Mouse (Mus musculus) T-helper 2 cell (primary cell): ENCODE results near the gene Wbp1l.

Source experiments
- in situ Hi-C: fragments of 300-600 bp; cut with MboI, MseI; formaldehyde crosslinking; loops from one replicate; pipeline ENCODE4 v1.15.1; 2025; ENCODE audit warnings: high pct_unique_total_duplicates

The Wbp1l gene

DNA sequence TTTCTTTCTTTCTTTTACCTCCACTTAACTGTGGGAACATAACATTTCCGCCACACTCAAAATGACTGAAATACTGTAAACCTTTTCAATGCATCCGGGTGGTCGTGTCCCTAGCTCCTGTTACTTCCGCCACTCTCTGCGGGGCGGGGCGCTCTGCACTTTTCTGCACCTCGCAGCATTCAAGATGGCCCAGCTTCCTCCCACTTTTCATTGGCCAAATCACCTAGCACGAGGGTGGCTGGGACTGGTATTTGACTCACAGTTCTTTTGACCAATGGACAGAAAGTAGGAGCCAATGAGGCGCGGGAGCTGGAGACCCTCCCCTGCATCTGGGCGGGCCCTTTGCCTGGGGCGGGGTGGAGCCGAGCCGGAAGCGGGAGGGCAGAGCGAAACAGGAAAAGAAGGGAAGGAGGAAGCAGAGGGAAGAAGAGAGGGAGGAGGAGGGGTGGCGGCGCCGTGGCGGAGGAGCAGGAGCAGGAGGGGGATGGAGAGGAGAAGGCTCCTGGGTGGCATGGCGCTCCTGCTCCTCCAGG, at the start of gene Wbp1l:
Gene Wbp1l (plus strand): TSS at position 365 of the 533 bp plus-strand sequence.
- in situ Hi-C loops, result no loop called here

DNA sequence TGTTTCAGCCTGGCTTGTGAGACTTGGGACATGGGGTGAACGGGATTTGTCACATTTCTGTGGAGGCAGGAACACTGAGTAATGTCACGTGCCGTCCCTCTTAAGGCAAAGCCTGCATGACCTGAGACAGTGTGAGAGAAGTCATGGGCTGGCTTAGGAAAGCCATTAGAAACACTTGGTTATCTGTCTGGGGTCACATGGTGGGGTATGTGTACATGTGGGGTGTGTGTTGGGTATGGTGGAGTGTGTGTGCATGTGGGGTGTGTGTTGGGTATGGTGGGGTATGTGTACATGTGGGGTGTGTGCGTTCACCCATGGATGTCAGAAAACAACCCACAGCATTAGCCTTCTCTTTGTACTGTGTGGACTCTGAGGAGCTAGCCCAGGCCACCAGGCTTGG, 48.5 kb upstream of the Wbp1l start:
- in situ Hi-C loops, result loop anchor here (5.0 kb wide), 1 partner anchor 113 kb away; no protein-coding TSS in a partner anchor

GRCm38 (mm10) chr19:46552496-46552895, 46.4 kb upstream of the Wbp1l start:
- in situ Hi-C loops, result loop anchor here (5.0 kb wide), 1 partner anchor 115 kb away; no protein-coding TSS in a partner anchor

GRCm38 (mm10) chr19:46553541-46553955, 45.3 kb upstream of the Wbp1l start:
- in situ Hi-C loops, result loop anchor here (5.0 kb wide), 1 partner anchor 116 kb away; no protein-coding TSS in a partner anchor

- in situ Hi-C loops, result no loop called here
Observed at GRCm38 (mm10) chr19:46558009-46558408, 40.9 kb upstream of the Wbp1l start.

DNA sequence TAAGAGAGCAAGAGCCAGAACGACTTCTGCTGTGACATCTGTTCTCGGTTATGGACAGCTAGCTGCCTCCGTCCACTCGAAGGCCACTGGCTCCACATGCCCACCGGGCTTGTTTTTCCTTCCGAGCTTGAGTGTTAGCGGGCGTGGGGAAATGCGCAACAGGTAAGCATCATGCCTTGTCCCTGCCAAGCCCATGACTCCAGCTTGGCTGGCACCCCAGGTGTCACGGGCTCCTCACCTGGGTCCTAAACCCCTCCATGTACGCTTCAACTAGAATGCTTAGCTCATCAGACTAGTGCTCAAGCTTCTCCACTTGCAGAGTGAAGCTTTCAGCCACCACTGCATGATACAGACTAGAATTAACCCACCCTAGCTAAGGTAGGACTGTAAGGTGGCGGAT, 40.3 kb upstream of the Wbp1l start:
- in situ Hi-C loops, result no loop called here

- in situ Hi-C loops, result no loop called here
Observed at GRCm38 (mm10) chr19:46562132-46562531, 36.8 kb upstream of the Wbp1l start.

- in situ Hi-C loops, result no loop called here
Observed at GRCm38 (mm10) chr19:46562581-46563515, 36.0 kb upstream of the Wbp1l start.

DNA sequence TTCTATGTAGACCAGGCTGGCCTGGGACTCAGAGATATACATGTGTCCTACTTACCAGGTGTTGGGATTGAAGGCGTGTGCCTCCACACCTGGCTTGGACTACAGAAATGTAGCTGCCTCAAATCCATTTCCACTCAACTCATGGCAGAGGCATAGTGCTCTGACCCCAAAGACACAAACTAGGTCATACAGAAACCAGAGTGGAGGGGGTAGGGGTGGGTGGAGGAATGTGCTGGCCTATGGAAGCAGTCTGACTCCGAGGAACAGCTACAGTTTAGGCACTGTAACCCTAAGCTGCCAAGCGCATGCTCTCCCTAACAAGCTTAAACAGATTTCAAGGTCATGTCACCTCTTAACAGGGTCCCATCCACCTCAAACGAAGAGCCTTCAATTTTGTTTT, 35.3 kb upstream of the Wbp1l start:
- in situ Hi-C loops, result no loop called here

- in situ Hi-C loops, result no loop called here
Observed at GRCm38 (mm10) chr19:46564043-46564462, 34.8 kb upstream of the Wbp1l start.

GRCm38 (mm10) chr19:46571211-46571877, 27.5 kb upstream of the Wbp1l start:
- in situ Hi-C loops, result loop anchor here (5.0 kb wide), 1 partner anchor 39 kb away; no protein-coding TSS in a partner anchor

DNA sequence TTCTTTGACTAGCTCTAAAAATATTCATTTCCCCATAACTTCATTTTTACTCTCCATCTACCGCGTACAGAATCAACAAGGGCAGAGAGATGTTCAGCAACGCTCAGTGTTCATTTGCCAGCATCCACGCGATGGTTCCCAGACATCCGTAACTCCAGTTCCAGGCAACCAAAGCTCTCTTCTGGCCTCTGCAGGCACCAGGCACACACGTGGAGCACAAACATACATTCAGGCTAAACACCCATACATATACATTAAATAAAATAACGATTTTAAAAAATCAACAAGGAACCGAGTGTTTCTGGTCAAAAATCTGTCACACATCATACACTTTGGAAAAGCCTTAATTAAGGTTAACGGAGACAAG, 27.0 kb upstream of the Wbp1l start:
- in situ Hi-C loops, result loop anchor here (5.0 kb wide), 1 partner anchor 40 kb away; no protein-coding TSS in a partner anchor

DNA sequence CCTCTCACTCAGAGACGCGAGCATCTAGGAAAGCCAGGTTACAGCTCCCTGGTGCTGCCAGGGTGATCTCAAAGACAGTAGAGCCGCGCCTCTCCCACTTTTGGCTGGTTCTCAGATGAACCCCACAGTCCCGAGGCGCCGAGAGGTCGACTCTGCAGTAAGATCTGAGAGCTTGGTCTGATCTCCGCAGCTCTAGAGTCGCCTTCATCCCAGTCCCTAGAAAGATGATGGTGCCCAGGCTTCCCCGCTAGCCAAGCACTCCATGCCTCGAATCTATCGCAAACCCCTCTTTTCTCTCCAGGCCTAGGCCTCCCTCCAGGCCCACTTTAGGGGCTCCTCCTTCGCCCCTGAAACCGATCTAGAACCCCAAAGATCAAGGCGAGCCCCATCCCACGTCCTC, 26.3 kb upstream of the Wbp1l start:
- in situ Hi-C loops, result loop anchor here (5.0 kb wide), 1 partner anchor 40 kb away; no protein-coding TSS in a partner anchor

GRCm38 (mm10) chr19:46572951-46573937, 25.6 kb upstream of the Wbp1l start, which contains the start of the genes Arl3 and Sfxn2:
Gene Arl3, minus strand, starts transcription at chr19:46573198.
Gene Sfxn2, plus strand, starts transcription at chr19:46573365.
- in situ Hi-C loops, result loop anchor here (5.0 kb wide), 1 partner anchor 41 kb away; no protein-coding TSS in a partner anchor

GRCm38 (mm10) chr19:46573990-46574389, 24.9 kb upstream of the Wbp1l start:
- in situ Hi-C loops, result loop anchor here (5.0 kb wide), 1 partner anchor 42 kb away; no protein-coding TSS in a partner anchor

- in situ Hi-C loops, result no loop called here
Observed at GRCm38 (mm10) chr19:46575196-46575595, 23.7 kb upstream of the Wbp1l start.

GRCm38 (mm10) chr19:46587823-46588508, 10.9 kb upstream of the Wbp1l start:
- in situ Hi-C loops, result loop anchor here (5.0 kb wide), 1 partner anchor 149 kb away; no protein-coding TSS in a partner anchor

GRCm38 (mm10) chr19:46591575-46591974, 7.3 kb upstream of the Wbp1l start:
- in situ Hi-C loops, result no loop called here

DNA sequence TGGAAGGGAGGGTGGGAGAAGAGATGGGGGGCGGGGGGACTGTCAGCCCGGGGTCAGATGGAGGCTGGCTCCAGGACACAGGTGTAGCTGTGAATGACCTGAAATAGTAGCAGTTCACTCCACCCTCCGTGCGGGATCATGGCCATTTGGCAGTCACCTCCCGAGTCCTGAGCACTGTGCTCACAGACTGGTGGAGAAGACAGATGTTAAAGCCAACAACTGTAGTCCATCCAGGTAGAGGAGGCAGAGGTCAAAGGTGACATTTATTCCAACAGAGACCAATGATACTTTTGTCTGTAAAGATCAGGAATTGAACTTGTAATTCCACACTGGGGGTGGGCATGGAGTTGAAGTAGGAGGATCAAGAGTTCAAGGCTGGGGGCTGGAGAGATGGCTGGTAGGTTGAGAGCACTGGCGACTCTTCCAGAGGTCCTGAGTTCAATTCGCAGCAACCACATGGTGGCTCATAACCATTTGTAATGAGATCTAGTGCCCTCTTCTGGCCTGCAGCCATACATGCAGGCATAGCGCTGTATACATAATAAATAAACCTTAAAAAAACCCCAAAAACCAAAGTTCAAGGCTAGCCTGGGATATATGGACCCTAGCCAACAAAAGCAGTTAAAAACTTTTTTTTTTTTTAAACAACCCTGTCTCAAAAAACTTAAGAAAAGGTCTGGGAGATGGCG, 6.0 kb upstream of the Wbp1l start:
- in situ Hi-C loops, result no loop called here
